ENCODE assay signal across 15 mouse cellular contexts in the genomic region with DNA sequence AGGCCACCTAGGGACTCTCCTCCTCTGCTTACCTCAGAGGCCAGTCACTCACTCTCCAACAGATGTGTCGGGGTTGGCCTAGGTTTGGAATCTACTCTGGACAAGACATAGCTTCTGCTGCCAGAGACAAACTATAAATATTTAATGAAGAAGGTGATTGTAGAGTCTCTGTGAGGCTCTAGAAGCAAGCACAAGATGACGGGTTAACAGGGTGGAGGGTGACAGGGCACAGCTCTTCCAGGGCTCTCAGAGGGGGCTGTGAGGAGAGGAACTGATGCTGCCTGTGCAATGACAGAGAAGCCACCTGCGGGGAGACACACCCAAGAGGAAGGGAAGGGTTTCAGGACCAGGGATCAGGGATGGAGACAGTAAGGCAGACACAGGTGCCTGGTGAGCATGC.
DNase-seq lines count a peak whose midpoint lies in the region; ATAC-seq lines count a peak whose summit lies in the region.
"Had no signal": no experiment of that assay in that cellular context is flagged by ENCODE, and none has a peak within 500 bp of the region (broad histone marks: within the 10 kb centered on the region; RNA-seq: fewer than 3 reads in every experiment).

No protein-coding gene starts in this region.

- no peak for ATAC-seq in heart, embryonic 16.5 days (replicated peaks; ENCODE audit: extremely low read depth, insufficient read depth, low FRiP score)
- ATAC-seq in lung, embryonic 15.5 days (ENCODE audit: borderline replicate concordance, extremely low read depth, low FRiP score, low TSS enrichment) = 0 out of 2 replicates have a peak, but pooled peaks have one; percentile 17
- no peak for ATAC-seq in hindbrain, embryonic 16.5 days
- ATAC-seq in neural tube, embryonic 13.5 days (ENCODE audit: low read depth) = no peak

- WGBS in heart, embryonic 16.5 days = 44% methylated on average over 3 of the region's 3 CpGs
- 9% methylated on average over 3 of the region's 3 CpGs for WGBS in lung, embryonic 15.5 days
- WGBS in hindbrain, embryonic 16.5 days = 32% methylated on average over 3 of the region's 3 CpGs
- 39% methylated on average over 3 of the region's 3 CpGs for WGBS in neural tube, embryonic 13.5 days

- H3K4me3 ChIP-seq in heart, embryonic 16.5 days (ENCODE audit: low read length) = no peak overlapping the region
- no peak overlapping the region for H3K4me3 ChIP-seq in lung, embryonic 15.5 days
- no peak overlapping the region for H3K4me3 ChIP-seq in hindbrain, embryonic 16.5 days (ENCODE audit: low read length)
- no peak overlapping the region for H3K4me3 ChIP-seq in neural tube, embryonic 13.5 days
- H3K4me3 ChIP-seq: forebrain, embryonic 15.5 days; limb, embryonic 12.5 days; midbrain, embryonic 12.5 days had no signal

- H3K27ac ChIP-seq in heart, embryonic 16.5 days (ENCODE audit: low read length) = 0 out of 2 replicates have a peak overlapping the region, but pooled peaks have one; percentile 23
- peak overlapping the region; percentile 85 for H3K27ac ChIP-seq in lung, embryonic 15.5 days
- H3K27ac ChIP-seq in hindbrain, embryonic 16.5 days (ENCODE audit: low read depth, low read length) = peak overlapping the region; percentile 16; the same call in 1 of the 2 replicates
- H3K27ac ChIP-seq in neural tube, embryonic 13.5 days (replicated peaks) = peak overlapping the region; percentile 69
- H3K27ac ChIP-seq: limb, embryonic 12.5 days; liver, embryonic 14.5 days; midbrain, embryonic 12.5 days had no signal

- no peak overlapping the region for H3K9ac ChIP-seq in heart, embryonic 16.5 days (ENCODE audit: low read length)
- no peak overlapping the region for H3K9ac ChIP-seq in lung, embryonic 15.5 days
- no peak overlapping the region for H3K9ac ChIP-seq in hindbrain, embryonic 16.5 days (ENCODE audit: low read depth, low read length)
- H3K9ac ChIP-seq in neural tube, embryonic 13.5 days = no peak overlapping the region
- H3K9ac ChIP-seq: forebrain, embryonic 15.5 days; limb, embryonic 12.5 days; liver, embryonic 14.5 days; midbrain, embryonic 12.5 days had no signal

- H3K9me3 ChIP-seq in heart, embryonic 16.5 days (replicated peaks; ENCODE audit: control insufficient read depth, low read length) = no peaks in the 10 kb centered on the region
- no peaks in the 10 kb centered on the region for H3K9me3 ChIP-seq in lung, embryonic 15.5 days
- H3K9me3 ChIP-seq in hindbrain, embryonic 16.5 days (ENCODE audit: control insufficient read depth, low read length) = no peaks in the 10 kb centered on the region
- H3K9me3 ChIP-seq in neural tube, embryonic 13.5 days = no peaks in the 10 kb centered on the region
- H3K9me3 ChIP-seq: forebrain, embryonic 15.5 days; limb, embryonic 12.5 days; midbrain, embryonic 12.5 days had no signal

- intact Hi-C loops in heart, postnatal 36 days (cut with DNase I) = no loop called here

- H3K27me3 ChIP-seq in heart, embryonic 16.5 days (ENCODE audit: control insufficient read depth, insufficient read depth, low read length) = no peaks in the 10 kb centered on the region
- H3K27me3 ChIP-seq in lung, embryonic 15.5 days = no peaks in the 10 kb centered on the region
- H3K27me3 ChIP-seq in hindbrain, embryonic 16.5 days (replicated peaks; ENCODE audit: control insufficient read depth, insufficient read depth, low read length) = peaks cover 6% of the 10 kb centered on the region
- peaks cover 62% of the 10 kb centered on the region for H3K27me3 ChIP-seq in neural tube, embryonic 13.5 days
- H3K27me3 ChIP-seq: limb, embryonic 12.5 days had no signal

- H3K4me1 ChIP-seq in heart, embryonic 16.5 days (ENCODE audit: control insufficient read depth, insufficient read depth, low read length) = peaks cover 24% of the 10 kb centered on the region
- H3K4me1 ChIP-seq in lung, embryonic 15.5 days = peaks cover 46% of the 10 kb centered on the region
- H3K4me1 ChIP-seq in hindbrain, embryonic 16.5 days (ENCODE audit: control insufficient read depth, insufficient read depth, low read depth, low read length) = peaks cover 19% of the 10 kb centered on the region
- H3K4me1 ChIP-seq in neural tube, embryonic 13.5 days (replicated peaks) = peaks cover 36% of the 10 kb centered on the region

- no peak for DNase-seq in heart, postnatal 36 days
- no peak for DNase-seq in lung, postnatal 25 days (ENCODE audit: low spot score)
- DNase-seq in left cerebral cortex, adult 11 months (ENCODE audit: low spot score) = no peak
- DNase-seq: adrenal gland, postnatal 10 days; cerebellum, adult 11-12 months; kidney, adult 18-20 months; thymus, adult 18-20 months had no signal

- H3K4me2 ChIP-seq in heart, embryonic 16.5 days (ENCODE audit: low read depth, low read length) = no peak overlapping the region
- peak overlapping the region; percentile 1; the same call in 1 of the 2 replicates for H3K4me2 ChIP-seq in lung, embryonic 15.5 days
- no peak overlapping the region for H3K4me2 ChIP-seq in hindbrain, embryonic 16.5 days (ENCODE audit: low read length)
- no peak overlapping the region for H3K4me2 ChIP-seq in neural tube, embryonic 13.5 days
- H3K4me2 ChIP-seq: forebrain, embryonic 15.5 days; limb, embryonic 12.5 days; midbrain, embryonic 12.5 days had no signal

- no peaks in the 10 kb centered on the region for H3K36me3 ChIP-seq in heart, embryonic 16.5 days (ENCODE audit: control insufficient read depth, insufficient read depth)
- no peaks in the 10 kb centered on the region for H3K36me3 ChIP-seq in lung, embryonic 15.5 days
- no peaks in the 10 kb centered on the region for H3K36me3 ChIP-seq in hindbrain, embryonic 16.5 days (ENCODE audit: control insufficient read depth, insufficient read depth, low read length)
- no peaks in the 10 kb centered on the region for H3K36me3 ChIP-seq in neural tube, embryonic 13.5 days
- H3K36me3 ChIP-seq: forebrain, embryonic 15.5 days; limb, embryonic 12.5 days; midbrain, embryonic 12.5 days had no signal

Comparison
In these comparisons a context has a peak if more than half of its experiments do, and no peak if none do; other contexts are left out.
1. H3K27ac ChIP-seq: peak in every context shown above with its lines; median percentile 85 in lung, embryonic 15.5 days; 69 in neural tube, embryonic 13.5 days; 23 in heart, embryonic 16.5 days; 16 in hindbrain, embryonic 16.5 days.